Mouse (Mus musculus) c-Kit-negative CD71-positive TER-119-positive erythroid progenitor cells, embryonic 14.5 days (primary cell): ENCODE measurements around the gene Clcn7.

Source experiments
- DNase-seq: peaks from one replicate; pipeline ENCODE4 v3.0.0-alpha.2; 2013; ENCODE audit warnings: low read depth, low spot score

Gene Clcn7

GRCm38 (mm10) chr17:25127079-25127478 lies 6.1 kb upstream of the Clcn7 start:
- peak; percentile 48 for DNase-seq

GRCm38 (mm10) chr17:25127681-25128080 lies 5.5 kb upstream of the Clcn7 start:
- DNase-seq, result no peak

- no peak for DNase-seq
Measured at GRCm38 (mm10) chr17:25130060-25130459, 3.1 kb upstream of the Clcn7 start.

- no peak for DNase-seq
Measured at GRCm38 (mm10) chr17:25135622-25136021, 2.4 kb downstream of the Clcn7 start.

- DNase-seq, result no peak
Measured at GRCm38 (mm10) chr17:25138803-25139202, 5.6 kb downstream of the Clcn7 start.

- no peak for DNase-seq
Measured at GRCm38 (mm10) chr17:25139960-25140359, 6.8 kb downstream of the Clcn7 start.

GRCm38 (mm10) chr17:25162161-25162560 lies 29.0 kb downstream of the Clcn7 start, which contains the start of gene Ccdc154:
Ccdc154 (plus strand) TSS chr17:25162461.
- DNase-seq, result no peak

- no peak for DNase-seq
Measured at GRCm38 (mm10) chr17:25163387-25163786, 30.2 kb downstream of the Clcn7 start.

GRCm38 (mm10) chr17:25164770-25165169 lies 31.6 kb downstream of the Clcn7 start:
- DNase-seq, result no peak

- DNase-seq, result no peak
Measured at GRCm38 (mm10) chr17:25165970-25166671, 32.9 kb downstream of the Clcn7 start.

- DNase-seq, result no peak
Measured at GRCm38 (mm10) chr17:25169706-25170105, 36.5 kb downstream of the Clcn7 start.

- DNase-seq, result no peak
Measured at GRCm38 (mm10) chr17:25172558-25172957, 39.4 kb downstream of the Clcn7 start.

- no peak for DNase-seq
Measured at GRCm38 (mm10) chr17:25175411-25175810, 42.2 kb downstream of the Clcn7 start, which contains the start of gene Gm38655. Gm38655 (minus strand) TSS chr17:25175471.

GRCm38 (mm10) chr17:25183232-25183631 lies 50.0 kb downstream of the Clcn7 start:
- no peak for DNase-seq

GRCm38 (mm10) chr17:25184129-25184691 lies 51.0 kb downstream of the Clcn7 start, which contains the start of gene BC003965:
BC003965 (plus strand) TSS chr17:25184554.
- peak; percentile 93 for DNase-seq

- peak; percentile 15 for DNase-seq
Measured at GRCm38 (mm10) chr17:25184961-25185360, 51.8 kb downstream of the Clcn7 start.

GRCm38 (mm10) chr17:25187784-25188149 lies 54.6 kb downstream of the Clcn7 start:
- DNase-seq, result no peak

- DNase-seq, result no peak
Measured at GRCm38 (mm10) chr17:25188150-25189031, 55.2 kb downstream of the Clcn7 start, which contains the start of gene Unkl. Unkl (plus strand) TSS chr17:25188397.

GRCm38 (mm10) chr17:25189091-25189490 lies 55.9 kb downstream of the Clcn7 start:
- no peak for DNase-seq

GRCm38 (mm10) chr17:25202401-25202800 lies 69.2 kb downstream of the Clcn7 start:
- DNase-seq, result no peak

GRCm38 (mm10) chr17:25210006-25210405 lies 76.8 kb downstream of the Clcn7 start:
- DNase-seq, result no peak
